Mouse (Mus musculus): ENCODE measurements around the gene Dynlrb1.

Dynlrb1 gene

DNA sequence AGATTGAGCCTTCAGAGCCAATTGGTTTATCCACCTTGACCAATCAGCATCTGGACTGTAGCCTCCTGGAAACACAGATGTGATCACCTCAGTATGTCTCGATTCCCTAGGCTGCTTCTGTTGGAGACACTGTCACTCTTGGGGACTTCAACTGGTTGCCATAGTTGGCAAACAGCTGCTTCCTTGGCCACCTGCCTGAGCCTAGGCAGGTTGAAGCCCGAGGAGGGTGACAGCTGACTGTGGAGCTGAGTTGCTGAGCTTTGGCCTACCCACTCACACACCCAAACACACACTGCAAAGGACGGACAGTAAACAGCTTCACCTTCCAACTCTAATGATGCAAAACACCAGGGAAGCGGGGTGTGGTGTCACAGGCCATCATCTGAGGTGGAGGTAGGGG lies 47.5 kb downstream of the Dynlrb1 start:
- DNase-seq, result no peak

DNA sequence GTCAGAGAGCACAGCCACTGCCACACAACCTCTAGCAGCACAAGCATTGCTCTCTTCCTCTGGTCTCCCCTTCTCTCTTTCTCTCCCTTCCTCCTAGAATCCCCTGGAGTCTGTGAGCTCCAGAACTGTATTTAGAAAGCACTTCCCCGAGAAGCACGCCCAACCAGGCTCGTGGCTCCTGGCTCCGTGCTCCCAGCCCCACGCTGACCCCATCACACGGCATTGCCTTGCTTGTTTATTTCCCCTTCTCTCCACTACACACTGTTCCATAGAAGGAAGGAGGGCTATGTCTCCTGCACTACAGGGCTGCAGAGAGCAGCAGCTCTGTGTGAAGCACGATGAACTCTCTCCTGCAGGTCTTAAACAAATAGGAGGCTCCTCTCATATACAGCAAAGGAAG lies 48.3 kb downstream of the Dynlrb1 start:
- no peak for DNase-seq

DNA sequence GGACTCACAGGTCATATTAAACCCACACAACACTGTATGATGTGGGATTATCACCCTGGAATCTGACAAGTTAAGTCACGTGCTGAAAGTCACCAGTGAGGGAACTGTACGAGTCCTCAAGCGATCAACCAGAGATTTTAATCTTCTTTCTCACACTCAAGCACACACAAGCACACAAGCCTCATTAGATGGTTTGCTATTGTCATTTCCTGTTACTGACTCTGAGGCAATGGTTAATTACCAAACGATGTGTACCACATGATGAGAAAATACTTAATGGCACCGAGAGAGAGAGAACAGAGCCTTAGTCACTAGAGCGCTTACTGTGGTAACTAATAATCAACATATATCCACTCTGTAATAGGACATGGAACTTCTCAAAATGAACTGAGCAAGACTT lies 49.4 kb downstream of the Dynlrb1 start:
- no peak for DNase-seq

DNA sequence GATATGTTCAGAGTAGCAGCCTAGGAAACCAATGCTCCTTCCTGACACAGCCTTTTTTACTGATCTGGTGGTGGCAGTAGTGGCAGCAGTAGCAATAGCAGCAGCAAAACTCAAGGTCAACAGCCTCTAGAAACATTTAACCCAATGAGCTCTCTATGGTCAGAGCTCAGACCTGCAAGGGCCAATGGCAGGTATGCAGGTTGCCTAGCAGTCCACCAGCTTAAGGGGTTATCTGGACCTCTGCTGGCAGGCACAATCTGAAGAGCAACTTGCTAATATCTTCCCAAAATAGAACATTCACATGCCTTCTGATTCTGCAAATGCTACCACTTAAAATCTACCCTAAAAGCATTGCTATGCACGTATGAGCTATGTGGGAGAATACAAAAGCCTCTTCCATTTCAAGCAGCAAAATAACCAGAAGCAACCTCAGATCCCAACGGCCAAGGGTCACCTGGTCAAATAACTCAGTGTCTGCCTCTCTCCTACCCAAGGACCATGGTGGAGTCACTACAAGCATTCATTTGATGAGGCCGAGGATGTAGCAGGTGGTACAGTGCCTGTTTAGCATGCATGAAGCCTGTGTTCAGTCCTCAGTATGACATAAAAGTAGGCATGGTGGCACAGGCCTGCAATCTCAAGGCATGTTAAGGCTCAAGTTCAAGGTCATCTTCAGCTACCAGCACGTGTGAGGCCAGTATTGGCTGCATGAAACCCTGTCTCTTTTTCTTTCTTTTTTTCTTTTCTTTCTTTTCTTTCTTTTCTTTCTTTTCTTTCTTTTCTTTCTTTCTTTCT lies 51.3 kb downstream of the Dynlrb1 start:
- no peak for DNase-seq

DNA sequence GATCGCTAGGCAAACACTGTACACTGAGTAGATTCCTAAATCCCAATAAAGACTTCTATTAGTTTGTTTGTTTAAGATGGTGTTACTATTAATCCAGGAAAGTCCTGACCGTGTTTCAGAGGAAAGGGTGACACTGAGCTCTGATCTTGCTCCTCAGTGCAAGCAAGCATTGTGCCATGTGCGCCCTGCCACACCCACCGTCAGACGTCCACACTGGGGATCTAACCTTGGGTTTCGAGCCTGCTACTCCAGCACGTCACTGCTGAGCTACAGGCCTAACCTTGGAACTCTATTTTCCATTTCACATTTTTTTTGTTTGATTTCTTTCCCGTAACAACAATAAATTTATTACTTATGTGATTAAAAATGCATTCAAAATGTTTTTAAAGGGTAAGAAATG lies 53.7 kb downstream of the Dynlrb1 start:
- no peak for DNase-seq

DNA sequence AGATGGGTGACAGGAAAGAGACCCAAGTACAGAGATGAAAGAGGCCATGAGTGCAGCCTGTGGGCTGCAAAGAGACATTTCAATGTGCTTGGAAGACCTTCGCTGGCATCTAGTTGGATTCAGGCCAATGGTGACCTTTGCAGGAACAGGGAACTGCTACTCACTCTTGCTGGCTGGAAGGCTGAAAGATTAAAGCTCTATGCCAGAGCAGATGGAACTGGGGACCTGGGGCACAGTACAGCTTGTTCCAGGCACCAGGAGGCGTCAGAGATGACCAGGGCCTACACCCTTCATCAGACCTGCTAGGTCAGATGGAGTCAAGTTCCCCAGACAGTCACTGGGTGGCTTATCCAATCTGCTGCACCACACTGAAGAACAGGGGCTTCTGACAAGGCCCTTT lies 57.0 kb downstream of the Dynlrb1 start:
- no peak for DNase-seq

DNA sequence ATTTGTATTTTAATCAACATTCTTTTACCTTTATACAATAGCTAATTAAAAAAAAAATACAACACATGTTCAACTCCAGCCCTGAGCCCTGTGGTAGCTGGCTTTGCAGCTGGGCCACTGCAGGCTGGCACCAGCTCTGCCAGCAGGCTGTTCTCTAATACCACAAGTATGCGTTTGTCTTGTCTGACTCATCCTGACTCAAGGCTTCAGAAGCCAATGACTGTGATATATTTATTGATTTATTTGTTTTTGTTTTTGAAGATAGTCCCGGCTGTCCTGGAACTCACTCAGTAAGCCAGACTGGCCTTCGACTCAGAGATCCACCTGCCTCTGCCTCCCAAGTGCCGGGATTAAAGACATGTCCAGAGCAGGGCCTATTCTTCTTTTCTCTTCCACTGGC lies 57.6 kb downstream of the Dynlrb1 start:
- DNase-seq, result no peak

DNA sequence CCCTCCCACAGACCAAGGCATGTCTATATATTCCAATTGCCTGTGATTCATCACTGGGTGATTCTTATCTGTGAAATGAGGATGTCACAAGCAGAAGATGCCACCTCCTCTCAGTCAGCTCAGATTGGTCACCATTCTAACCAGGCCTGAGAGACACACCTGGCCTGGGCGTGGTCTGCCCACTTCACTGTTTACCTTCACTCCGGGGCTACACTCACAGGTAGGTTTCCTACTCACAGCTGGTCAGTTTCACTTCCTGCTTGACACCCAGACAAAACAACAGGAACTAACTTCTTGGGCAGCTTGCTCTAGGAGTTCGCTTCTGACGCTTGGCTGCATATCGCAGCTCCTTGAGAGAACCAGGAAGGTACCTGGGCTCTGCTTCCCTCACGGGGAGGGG lies 59.1 kb downstream of the Dynlrb1 start:
- no peak for DNase-seq

DNA sequence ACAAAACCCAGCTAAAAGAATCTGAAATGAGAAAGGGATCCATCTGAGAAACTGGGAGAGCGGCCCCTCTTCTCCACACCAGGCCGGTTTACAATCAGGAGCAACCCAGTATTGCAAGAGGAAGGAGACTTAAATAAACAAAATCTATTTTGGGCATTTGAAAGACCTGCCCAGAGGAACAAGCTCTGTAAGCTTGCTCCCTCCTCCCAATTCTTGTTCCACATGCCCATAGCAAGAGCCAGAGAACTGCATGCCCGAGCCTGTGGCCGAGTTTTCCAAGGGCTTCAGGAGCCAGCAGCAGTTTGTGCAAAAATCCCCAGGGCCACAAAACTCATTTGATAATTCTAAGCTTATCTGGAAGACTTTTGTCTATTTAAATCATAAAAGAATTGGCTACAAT lies 63.2 kb downstream of the Dynlrb1 start:
- no peak for DNase-seq

Measured in right cerebral cortex, postnatal 4 days (tissue).